Mouse (Mus musculus): ENCODE results near the gene Kif5a.

- TF ChIP-seq CTCF (IDR thresholded peaks at IDR 0.05; ENCODE audit: low read depth) (no peak), EP300 (IDR thresholded peaks at IDR 0.05; ENCODE audit: low read depth) (no peak)
These were observed 1.2 kb upstream of the Kif5a start for GRCm38 (mm10) chr10:127264336-127264735.

All from liver, embryonic 14.5 days (tissue).